Mouse (Mus musculus): ENCODE data around the gene Xndc1.

GRCm38 (mm10) chr7:102018590-102018989 is 46.7 kb upstream of the Xndc1 start, which contains the start of gene Il18bp:
- TF ChIP-seq POLR2A (IDR thresholded peaks at IDR 0.05; ENCODE audit: borderline replicate concordance, control insufficient read depth, low read depth, low read length) (no peak), CTCF (IDR thresholded peaks at IDR 0.05; ENCODE audit: control insufficient read depth, insufficient read depth, low read length) (no peak)

Data from bone marrow, adult 2 months (tissue).